Mouse (Mus musculus): ENCODE data around the gene Myo16. TPM values are rescaled to one million over a fixed set of nuclear protein-coding genes. Genes with fewer than 3 reads are reported as not detected.

Gene Myo16
- polyA plus RNA-seq, 1 experiment from 2014 or later: 4.1 TPM

- Histone ChIP-seq H3K9me3 (no peaks in the 10 kb centered on the region), H3K36me3 (no peaks in the 10 kb centered on the region), H3K4me3 (no peak overlapping the region), H3K27ac (replicated peaks) (no peak overlapping the region), H3K4me2 (replicated peaks) (no peak overlapping the region), H3K27me3 (no peaks in the 10 kb centered on the region), H3K4me1 (peaks cover 19% of the 10 kb centered on the region), H3K9ac (replicated peaks) (no peak overlapping the region)
- ATAC-seq (replicated peaks): no peak
- 73% methylated on average over 2 of the region's 2 CpGs for WGBS
These were observed 240.8 kb downstream of the Myo16 start for GRCm38 (mm10) chr8:10394506-10394905.

GRCm38 (mm10) chr8:10395146-10395545 lies 241.4 kb downstream of the Myo16 start:
- Histone ChIP-seq H3K9ac (replicated peaks) (no peak overlapping the region), H3K27ac (replicated peaks) (no peak overlapping the region), H3K4me3 (no peak overlapping the region), H3K36me3 (no peaks in the 10 kb centered on the region), H3K9me3 (no peaks in the 10 kb centered on the region), H3K4me2 (replicated peaks) (no peak overlapping the region), H3K4me1 (peaks cover 19% of the 10 kb centered on the region), H3K27me3 (no peaks in the 10 kb centered on the region)
- WGBS: 55% methylated on average over 7 of the region's 7 CpGs
- no peak for ATAC-seq (replicated peaks)

- H3K27ac ChIP-seq (replicated peaks): no peak overlapping the region
- H3K9me3 ChIP-seq: no peaks in the 10 kb centered on the region
- no peaks in the 10 kb centered on the region for H3K27me3 ChIP-seq
- peak; percentile 32; the same call in 1 of the 2 replicates for ATAC-seq (replicated peaks)
- H3K4me2 ChIP-seq (replicated peaks): no peak overlapping the region
- H3K9ac ChIP-seq (replicated peaks): no peak overlapping the region
- no peaks in the 10 kb centered on the region for H3K36me3 ChIP-seq
- WGBS: 5% methylated on average over 4 of the region's 4 CpGs
- H3K4me1 ChIP-seq: peaks cover 6% of the 10 kb centered on the region
- no peak overlapping the region for H3K4me3 ChIP-seq
These were observed 248.9 kb downstream of the Myo16 start for GRCm38 (mm10) chr8:10402606-10403005.

- Histone ChIP-seq H3K27me3 (no peaks in the 10 kb centered on the region), H3K27ac (replicated peaks) (no peak overlapping the region), H3K36me3 (no peaks in the 10 kb centered on the region), H3K4me1 (peaks cover 5% of the 10 kb centered on the region), H3K4me3 (no peak overlapping the region), H3K4me2 (replicated peaks) (no peak overlapping the region), H3K9ac (replicated peaks) (no peak overlapping the region), H3K9me3 (no peaks in the 10 kb centered on the region)
- WGBS: 39% methylated on average over 8 of the region's 8 CpGs
- peak; percentile 44; the same call in 1 of the 2 replicates for ATAC-seq (replicated peaks)
These were observed 251.8 kb downstream of the Myo16 start for GRCm38 (mm10) chr8:10405469-10405868.

GRCm38 (mm10) chr8:10409043-10409442 lies 255.3 kb downstream of the Myo16 start:
- no peak overlapping the region for H3K4me2 ChIP-seq (replicated peaks)
- no peaks in the 10 kb centered on the region for H3K9me3 ChIP-seq
- ATAC-seq (replicated peaks): no peak
- H3K27me3 ChIP-seq: no peaks in the 10 kb centered on the region
- no peak overlapping the region for H3K27ac ChIP-seq (replicated peaks)
- H3K9ac ChIP-seq (replicated peaks): no peak overlapping the region
- peaks cover 21% of the 10 kb centered on the region for H3K4me1 ChIP-seq
- H3K4me3 ChIP-seq: no peak overlapping the region
- H3K36me3 ChIP-seq: no peaks in the 10 kb centered on the region
- 87% methylated on average over 9 of the region's 9 CpGs for WGBS

GRCm38 (mm10) chr8:10411511-10411910 lies 257.8 kb downstream of the Myo16 start:
- Histone ChIP-seq H3K4me1 (peaks cover 32% of the 10 kb centered on the region), H3K4me2 (replicated peaks) (no peak overlapping the region), H3K9me3 (no peaks in the 10 kb centered on the region), H3K4me3 (no peak overlapping the region), H3K27ac (replicated peaks) (peak overlapping the region; percentile 65), H3K9ac (replicated peaks) (no peak overlapping the region), H3K27me3 (no peaks in the 10 kb centered on the region), H3K36me3 (no peaks in the 10 kb centered on the region)
- ATAC-seq (replicated peaks): no peak
- 32% methylated on average over 4 of the region's 4 CpGs for WGBS

- no peak for ATAC-seq (replicated peaks)
- Histone ChIP-seq H3K27me3 (no peaks in the 10 kb centered on the region), H3K9me3 (no peaks in the 10 kb centered on the region), H3K9ac (replicated peaks) (no peak overlapping the region), H3K4me3 (no peak overlapping the region), H3K36me3 (no peaks in the 10 kb centered on the region), H3K4me2 (replicated peaks) (no peak overlapping the region), H3K4me1 (peaks cover 37% of the 10 kb centered on the region), H3K27ac (replicated peaks) (no peak overlapping the region)
- WGBS: 91% methylated on average over 8 of the region's 8 CpGs
These were observed 260.2 kb downstream of the Myo16 start for GRCm38 (mm10) chr8:10413881-10414280.

GRCm38 (mm10) chr8:10414684-10415212 lies 261.0 kb downstream of the Myo16 start:
- no peak overlapping the region for H3K27ac ChIP-seq (replicated peaks)
- ATAC-seq (replicated peaks): peak; percentile 23
- H3K9me3 ChIP-seq: no peaks in the 10 kb centered on the region
- no peaks in the 10 kb centered on the region for H3K36me3 ChIP-seq
- WGBS: 14% methylated on average over 6 of the region's 6 CpGs
- peaks cover 46% of the 10 kb centered on the region for H3K4me1 ChIP-seq
- H3K9ac ChIP-seq (replicated peaks): no peak overlapping the region
- H3K27me3 ChIP-seq: no peaks in the 10 kb centered on the region
- no peak overlapping the region for H3K4me3 ChIP-seq
- no peak overlapping the region for H3K4me2 ChIP-seq (replicated peaks)

GRCm38 (mm10) chr8:10415288-10415687 lies 261.6 kb downstream of the Myo16 start:
- Histone ChIP-seq H3K9me3 (no peaks in the 10 kb centered on the region), H3K27ac (replicated peaks) (no peak overlapping the region), H3K4me1 (peaks cover 47% of the 10 kb centered on the region), H3K9ac (replicated peaks) (no peak overlapping the region), H3K36me3 (no peaks in the 10 kb centered on the region), H3K4me2 (replicated peaks) (no peak overlapping the region), H3K4me3 (no peak overlapping the region), H3K27me3 (no peaks in the 10 kb centered on the region)
- WGBS: 22% methylated on average over 7 of the region's 7 CpGs
- ATAC-seq (replicated peaks): no peak

- Histone ChIP-seq H3K4me1 (peaks cover 47% of the 10 kb centered on the region), H3K4me3 (no peak overlapping the region), H3K9me3 (no peaks in the 10 kb centered on the region), H3K9ac (replicated peaks) (no peak overlapping the region), H3K4me2 (replicated peaks) (no peak overlapping the region), H3K27ac (replicated peaks) (no peak overlapping the region), H3K36me3 (no peaks in the 10 kb centered on the region), H3K27me3 (no peaks in the 10 kb centered on the region)
- WGBS: 85% methylated on average over 9 of the region's 9 CpGs
- ATAC-seq (replicated peaks): no peak
These were observed 262.2 kb downstream of the Myo16 start for GRCm38 (mm10) chr8:10415885-10416284.

- peaks cover 44% of the 10 kb centered on the region for H3K4me1 ChIP-seq
- 76% methylated on average over 12 of the region's 12 CpGs for WGBS
- no peak overlapping the region for H3K9ac ChIP-seq (replicated peaks)
- no peak overlapping the region for H3K27ac ChIP-seq (replicated peaks)
- H3K4me3 ChIP-seq: no peak overlapping the region
- no peak overlapping the region for H3K4me2 ChIP-seq (replicated peaks)
- no peak for ATAC-seq (replicated peaks)
- no peaks in the 10 kb centered on the region for H3K27me3 ChIP-seq
- no peaks in the 10 kb centered on the region for H3K36me3 ChIP-seq
- no peaks in the 10 kb centered on the region for H3K9me3 ChIP-seq
These were observed 263.1 kb downstream of the Myo16 start for GRCm38 (mm10) chr8:10416806-10417205.

GRCm38 (mm10) chr8:10417281-10417680 lies 263.6 kb downstream of the Myo16 start:
- H3K4me3 ChIP-seq: no peak overlapping the region
- H3K27ac ChIP-seq (replicated peaks): no peak overlapping the region
- no peak overlapping the region for H3K4me2 ChIP-seq (replicated peaks)
- WGBS: 93% methylated on average over 6 of the region's 6 CpGs
- no peaks in the 10 kb centered on the region for H3K27me3 ChIP-seq
- H3K9ac ChIP-seq (replicated peaks): no peak overlapping the region
- no peak for ATAC-seq (replicated peaks)
- H3K4me1 ChIP-seq: peaks cover 43% of the 10 kb centered on the region
- no peaks in the 10 kb centered on the region for H3K36me3 ChIP-seq
- H3K9me3 ChIP-seq: no peaks in the 10 kb centered on the region

- no peaks in the 10 kb centered on the region for H3K36me3 ChIP-seq
- peaks cover 36% of the 10 kb centered on the region for H3K4me1 ChIP-seq
- no peak for ATAC-seq (replicated peaks)
- H3K27ac ChIP-seq (replicated peaks): no peak overlapping the region
- H3K27me3 ChIP-seq: no peaks in the 10 kb centered on the region
- no peaks in the 10 kb centered on the region for H3K9me3 ChIP-seq
- H3K4me2 ChIP-seq (replicated peaks): no peak overlapping the region
- no peak overlapping the region for H3K4me3 ChIP-seq
- 92% methylated on average over 8 of the region's 8 CpGs for WGBS
- no peak overlapping the region for H3K9ac ChIP-seq (replicated peaks)
These were observed 264.3 kb downstream of the Myo16 start for GRCm38 (mm10) chr8:10418013-10418412.
